In genomic region chr1:133745078-133745495, GRCm38 (mm10) we compare ENCODE assay signal across 8 mouse cellular contexts. TPM values are rescaled to one million over a fixed set of nuclear protein-coding genes. Genes with fewer than 3 reads are reported as not detected.
A peak's percentile ranks its signal among the peaks of the same experiment; 100 is the strongest.
DNase-seq lines count a peak whose midpoint lies in the region; ATAC-seq and TF ChIP-seq lines count a peak whose summit lies in the region.

No protein-coding gene starts in this region.

- H3K4me2 ChIP-seq in heart, embryonic 12.5 days = no peak overlapping the region; the same call in 1 of the 2 replicates
- peak overlapping the region; percentile 25 for H3K4me2 ChIP-seq in embryonic facial prominence, embryonic 14.5 days (ENCODE audit: low read depth, low read length)
- H3K4me2 ChIP-seq in limb, embryonic 15.5 days = peak overlapping the region; percentile 34

- no peak overlapping the region for H3K9ac ChIP-seq in heart, embryonic 12.5 days
- H3K9ac ChIP-seq in embryonic facial prominence, embryonic 14.5 days (ENCODE audit: low read depth, low read length) = peak overlapping the region; percentile 2
- 0 out of 2 replicates have a peak overlapping the region, but pooled peaks have one; percentile 4 for H3K9ac ChIP-seq in limb, embryonic 15.5 days

- WGBS in heart, embryonic 12.5 days = 36% methylated on average over 9 of the region's 9 CpGs
- WGBS in embryonic facial prominence, embryonic 14.5 days = 27% methylated on average over 9 of the region's 9 CpGs
- WGBS in limb, embryonic 15.5 days = 19% methylated on average over 9 of the region's 9 CpGs

- DNase-seq in heart, adult 18-20 months = no peak
- no peak for DNase-seq in Patski (ENCODE audit: low read depth, low spot score)
- DNase-seq in embryonic facial prominence, embryonic 14.5 days (ENCODE audit: low spot score) = no peak
- no peak for DNase-seq in embryo, embryonic 10.5 days (ENCODE audit: low spot score)
- DNase-seq in layer of hippocampus, adult 8-10 months (ENCODE audit: low spot score in 2 of 2) = no peak
- DNase-seq in testis, postnatal 14 days (ENCODE audit: low spot score) = no peak

- H3K27me3 ChIP-seq in heart, embryonic 12.5 days (replicated peaks) = no peaks in the 10 kb centered on the region
- no peaks in the 10 kb centered on the region for H3K27me3 ChIP-seq in Patski
- H3K27me3 ChIP-seq in embryonic facial prominence, embryonic 14.5 days (replicated peaks; ENCODE audit: control insufficient read depth, insufficient read depth, low read length) = no peaks in the 10 kb centered on the region
- H3K27me3 ChIP-seq in limb, embryonic 15.5 days = no peaks in the 10 kb centered on the region

- ATAC-seq in heart, embryonic 12.5 days (ENCODE audit: insufficient number of reproducible peaks, low FRiP score) = peak; percentile 66; the same call in 1 of the 2 replicates
- peak; percentile 26 for ATAC-seq in Patski
- peak; percentile 82 for ATAC-seq in embryonic facial prominence, embryonic 14.5 days (ENCODE audit: low read depth)
- peak; percentile 82 for ATAC-seq in limb, embryonic 15.5 days (ENCODE audit: insufficient number of reproducible peaks, low FRiP score, low TSS enrichment, low read depth)

- H3K9me3 ChIP-seq in heart, embryonic 12.5 days (replicated peaks) = no peaks in the 10 kb centered on the region
- no peaks in the 10 kb centered on the region for H3K9me3 ChIP-seq in embryonic facial prominence, embryonic 14.5 days (ENCODE audit: control insufficient read depth, low read length)
- no peaks in the 10 kb centered on the region for H3K9me3 ChIP-seq in limb, embryonic 15.5 days

- peaks cover 49% of the 10 kb centered on the region for H3K4me1 ChIP-seq in heart, embryonic 12.5 days (replicated peaks)
- peaks cover 58% of the 10 kb centered on the region for H3K4me1 ChIP-seq in embryonic facial prominence, embryonic 14.5 days (ENCODE audit: control insufficient read depth, insufficient read depth, low read length)
- peaks cover 69% of the 10 kb centered on the region for H3K4me1 ChIP-seq in limb, embryonic 15.5 days

- no peak for TF ChIP-seq CTCF in Patski (IDR thresholded peaks at IDR 0.05)

- peaks cover 3% of the 10 kb centered on the region; the same call in 1 of the 2 replicates for H3K36me3 ChIP-seq in heart, embryonic 12.5 days
- H3K36me3 ChIP-seq in embryonic facial prominence, embryonic 14.5 days (ENCODE audit: control insufficient read depth, insufficient read depth, low read length) = no peaks in the 10 kb centered on the region
- H3K36me3 ChIP-seq in limb, embryonic 15.5 days = no peaks in the 10 kb centered on the region

- CTCF ChIA-PET in Patski (lab: Charles Lee) = interaction anchor here (1.3 kb wide), 1 partner anchor 14 kb away, joined by 5 read pairs; no protein-coding TSS in a partner anchor

- POLR2A ChIA-PET in Patski (lab: Charles Lee) = no interaction called here

- peak overlapping the region; percentile 48; the same call in 1 of the 2 replicates for H3K27ac ChIP-seq in heart, embryonic 12.5 days (ENCODE audit: poor library complexity, severe bottlenecking)
- peak overlapping the region; percentile 86 for H3K27ac ChIP-seq in embryonic facial prominence, embryonic 14.5 days (replicated peaks; ENCODE audit: low read depth, low read length)
- peak overlapping the region; percentile 92 for H3K27ac ChIP-seq in limb, embryonic 15.5 days

- H3K4me3 ChIP-seq in heart, embryonic 12.5 days = no peak overlapping the region
- H3K4me3 ChIP-seq in embryonic facial prominence, embryonic 14.5 days (ENCODE audit: low read depth, low read length) = no peak overlapping the region
- H3K4me3 ChIP-seq in limb, embryonic 15.5 days = no peak overlapping the region; the same call in 1 of the 2 replicates

- in situ Hi-C loops in Patski (cut with MboI; ENCODE audit: low pct_unique_long_range_greater_than_20kb) = no loop called here

RNA-seq across cellular contexts. Expression of gene Lax1, which starts 55.2 kb away (rescaled TPM):
- polyA plus RNA-seq in heart, embryonic 12.5 days (2016; fragmentation: Nextera tagmentation; extraction: Ambion mirVana) = 0.50 and 0.53 TPM in 2 replicates
- total RNA-seq in heart, adult 18-20 months (2021) = 1 to 10 TPM in 1 of 2 experiments, under 1 TPM in 1; 0.35 to 3.5 TPM
- polyA plus RNA-seq in Patski (2021) = 1.8 TPM
- polyA plus RNA-seq in embryonic facial prominence, embryonic 14.5 days (2014; fragmentation: Nextera tagmentation; extraction: Ambion mirVana) = 0.11 and 0.80 TPM in 2 replicates
- 0.34 and 0.42 TPM in 2 replicates for polyA plus RNA-seq in limb, embryonic 15.5 days (2015; fragmentation: Nextera tagmentation; extraction: Ambion mirVana)
- total RNA-seq in layer of hippocampus, adult 8-10 months (2022) = not detected

RNA-seq across cellular contexts. Expression of gene Atp2b4, which starts 55.8 kb away (rescaled TPM):
- 24.5 and 29.6 TPM in 2 replicates for polyA plus RNA-seq in heart, embryonic 12.5 days (2016; fragmentation: Nextera tagmentation; extraction: Ambion mirVana)
- 10 to 100 TPM; 17.2 to 19.3 TPM for total RNA-seq in heart, adult 18-20 months (2021)
- polyA plus RNA-seq in Patski (2021) = 5.1 TPM
- 22.9 and 23.4 TPM in 2 replicates for polyA plus RNA-seq in embryonic facial prominence, embryonic 14.5 days (2014; fragmentation: Nextera tagmentation; extraction: Ambion mirVana)
- 22.4 and 23.9 TPM in 2 replicates for polyA plus RNA-seq in limb, embryonic 15.5 days (2015; fragmentation: Nextera tagmentation; extraction: Ambion mirVana)
- total RNA-seq in layer of hippocampus, adult 8-10 months (2022) = 100 to 1,000 TPM in 1 of 4 experiments, 10 to 100 TPM in 3; 85.7 to 102 (median 91.8) TPM

Comparison
In these comparisons a context has a peak if more than half of its experiments do, and no peak if none do; other contexts are left out.
1. ATAC-seq: peak in every context shown above with its lines; median percentile 82 in embryonic facial prominence, embryonic 14.5 days; 82 in limb, embryonic 15.5 days; 66 in heart, embryonic 12.5 days; 26 in Patski.